Mouse (Mus musculus) heart, adult 11 months (tissue): Measurements from ENCODE around the gene Ttc25.
"Not testable (repeated sequence)": the region's sequence is repeated elsewhere in the genome, so short reads cannot be mapped to it uniquely, and the experiment has no call there.

Experiments
- DNase-seq: peaks from one replicate; pipeline ENCODE4 v3.0.0; 2022

Ttc25 gene

GRCm38 (mm10) chr11:100533871-100534270, 11.5 kb upstream of the Ttc25 start:
- no peak for DNase-seq

GRCm38 (mm10) chr11:100534411-100534810, 11.0 kb upstream of the Ttc25 start:
- peak; percentile 85 for DNase-seq

- not testable (repeated sequence) for DNase-seq
These were observed 10.6 kb upstream of the Ttc25 start for GRCm38 (mm10) chr11:100534821-100535220.

DNA sequence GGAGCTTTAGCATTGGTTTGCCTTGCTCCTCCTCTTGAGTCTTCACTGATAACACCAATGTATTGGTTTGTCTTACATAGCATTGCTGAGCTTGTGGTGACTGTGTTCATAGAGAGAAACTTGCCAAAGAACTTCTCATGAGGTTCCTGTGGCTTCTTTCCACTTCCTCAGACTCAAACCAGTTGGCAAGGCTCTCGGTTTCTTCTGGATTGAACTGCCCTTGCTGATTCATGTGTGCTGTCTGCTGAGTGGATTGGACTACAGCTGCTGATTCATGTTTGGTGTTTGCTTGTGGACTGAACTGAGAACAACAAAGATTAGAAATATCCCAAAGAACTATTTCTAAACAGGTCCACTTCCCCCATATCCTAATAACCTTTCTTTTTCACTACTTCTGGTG, 9.4 kb upstream of the Ttc25 start:
- DNase-seq, result no peak

GRCm38 (mm10) chr11:100536466-100536865, 8.9 kb upstream of the Ttc25 start:
- DNase-seq, result no peak

DNA sequence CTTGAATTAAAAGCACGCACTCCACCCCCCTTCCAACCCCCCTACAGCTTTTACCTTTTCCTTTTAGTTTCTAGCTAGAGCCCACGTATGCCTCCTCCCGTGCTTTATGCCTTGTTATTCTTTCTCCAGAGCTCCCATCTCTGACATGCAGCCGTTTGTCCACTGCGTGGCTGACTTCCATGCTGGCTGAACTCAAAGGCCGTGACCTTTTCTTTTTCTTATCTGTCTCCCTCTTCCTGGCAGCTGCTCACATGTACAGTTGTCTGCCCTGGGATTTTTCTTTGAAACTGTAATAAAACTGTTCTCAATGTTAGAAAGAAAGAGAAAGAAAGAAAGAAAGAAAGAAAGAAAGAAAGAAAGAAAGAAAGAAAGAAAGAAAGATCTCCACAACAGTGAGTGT, 4.4 kb upstream of the Ttc25 start:
- no peak for DNase-seq

DNA sequence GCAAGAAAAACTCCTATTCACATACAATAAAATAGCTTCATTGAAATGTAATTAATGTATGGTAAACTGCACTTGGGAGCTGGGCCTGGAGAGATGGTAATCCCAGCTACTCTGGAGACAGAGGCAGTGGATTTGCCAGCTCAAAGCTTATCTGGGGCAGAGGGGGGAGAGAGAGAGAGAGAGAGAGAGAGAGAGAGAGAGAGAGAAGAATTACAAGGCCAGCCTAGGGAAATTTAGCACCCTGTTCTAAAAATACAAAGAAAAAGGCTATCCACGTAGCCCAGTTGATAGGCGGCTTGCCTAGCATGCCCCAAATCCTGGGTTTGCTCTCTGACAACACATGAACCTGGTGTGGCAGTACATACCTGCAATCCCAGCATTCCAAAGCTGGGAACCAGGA, 3.8 kb upstream of the Ttc25 start:
- no peak for DNase-seq

- no peak for DNase-seq
These were observed 309 bp downstream of the Ttc25 start for GRCm38 (mm10) chr11:100545746-100546085.

- DNase-seq, result no peak
These were observed 1.5 kb downstream of the Ttc25 start for GRCm38 (mm10) chr11:100546955-100547354.

- no peak for DNase-seq
These were observed 2.7 kb downstream of the Ttc25 start for GRCm38 (mm10) chr11:100548141-100548540.

GRCm38 (mm10) chr11:100549466-100549865, 4.1 kb downstream of the Ttc25 start:
- no peak for DNase-seq

DNA sequence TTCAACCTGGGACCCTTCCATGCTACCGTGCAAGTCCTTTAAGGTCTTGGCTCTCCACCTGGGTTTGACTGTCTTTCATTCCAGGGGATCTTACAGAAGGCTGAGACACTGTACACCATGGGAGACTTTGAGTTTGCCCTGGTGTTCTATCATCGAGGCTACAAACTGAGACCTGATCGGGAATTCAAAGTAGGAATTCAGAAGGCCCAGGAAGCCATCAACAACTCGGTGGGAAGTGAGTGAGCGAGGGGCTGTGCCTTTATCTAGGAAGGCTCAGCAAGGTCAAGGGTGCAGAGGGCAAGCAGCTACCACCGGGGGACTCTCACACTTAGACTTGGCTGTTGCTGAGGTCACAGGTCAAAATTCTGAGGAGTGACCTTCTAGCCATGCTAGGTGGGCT, 4.7 kb downstream of the Ttc25 start:
- DNase-seq, result no peak

- DNase-seq, result no peak
These were observed 7.4 kb downstream of the Ttc25 start for GRCm38 (mm10) chr11:100552842-100553241.

GRCm38 (mm10) chr11:100555583-100555982, 10.2 kb downstream of the Ttc25 start:
- DNase-seq, result peak; percentile 96

DNA sequence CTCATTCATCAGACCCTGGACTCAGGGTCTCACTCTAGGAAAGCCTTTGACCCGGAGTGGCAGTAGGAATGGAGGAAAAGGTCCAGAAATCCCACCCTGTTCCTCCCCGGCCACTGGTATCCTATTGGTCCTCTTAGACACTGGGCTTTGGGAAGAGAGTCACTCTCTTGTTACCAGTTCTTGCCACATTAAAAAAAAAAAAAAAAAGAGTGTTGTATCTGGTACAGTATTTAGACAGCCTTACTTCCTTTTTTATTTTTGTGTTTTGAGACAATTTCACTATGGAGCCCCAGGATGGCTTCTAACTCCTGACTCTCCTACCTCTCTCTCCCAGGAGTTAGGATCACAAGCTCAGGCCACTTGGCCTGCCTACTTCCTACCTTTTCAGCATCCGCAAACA, 12.2 kb downstream of the Ttc25 start:
- DNase-seq, result no peak

GRCm38 (mm10) chr11:100559476-100559875, 14.1 kb downstream of the Ttc25 start:
- no peak for DNase-seq

- DNase-seq, result no peak
These were observed 16.3 kb downstream of the Ttc25 start for GRCm38 (mm10) chr11:100561748-100562147.

DNA sequence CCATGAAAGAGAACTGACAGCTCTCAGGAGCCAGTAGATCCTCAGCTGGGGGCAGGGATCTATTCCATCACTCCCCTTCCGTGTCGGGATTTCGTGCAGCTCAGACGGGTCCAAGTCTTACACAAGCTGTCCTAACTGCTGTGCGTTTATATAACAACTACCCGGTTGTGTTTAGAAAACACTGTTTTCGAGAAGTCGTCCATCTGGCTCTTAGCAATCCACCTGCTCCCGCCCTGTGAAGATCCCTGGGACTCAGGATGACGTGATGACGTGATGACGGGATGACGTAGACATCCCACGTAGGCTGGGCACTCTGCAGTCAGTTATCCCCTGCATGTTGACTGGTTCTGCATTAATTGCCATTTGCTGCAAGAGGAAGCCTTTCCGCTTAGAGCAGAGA, 18.9 kb downstream of the Ttc25 start:
- DNase-seq, result no peak

DNA sequence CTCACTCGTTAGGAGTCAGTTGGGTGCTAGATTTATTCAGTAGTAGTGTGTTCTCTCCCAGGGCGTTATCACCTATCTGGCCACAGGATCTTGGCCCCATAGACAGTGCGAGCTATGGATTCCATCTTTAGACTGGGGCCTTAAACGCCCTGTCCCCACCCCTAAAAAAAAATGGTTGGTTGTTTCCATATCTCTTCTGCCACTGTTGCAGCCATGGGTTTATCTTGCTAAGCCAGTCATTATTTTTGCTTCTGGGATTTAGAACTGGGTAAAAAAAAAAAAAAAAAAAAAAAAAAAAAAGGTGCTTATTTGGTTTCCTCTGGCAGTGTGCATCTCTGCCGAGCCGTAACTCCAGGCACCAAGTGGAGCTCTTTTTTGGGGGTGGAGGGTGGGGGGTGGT, 19.3 kb downstream of the Ttc25 start:
- no peak for DNase-seq

DNA sequence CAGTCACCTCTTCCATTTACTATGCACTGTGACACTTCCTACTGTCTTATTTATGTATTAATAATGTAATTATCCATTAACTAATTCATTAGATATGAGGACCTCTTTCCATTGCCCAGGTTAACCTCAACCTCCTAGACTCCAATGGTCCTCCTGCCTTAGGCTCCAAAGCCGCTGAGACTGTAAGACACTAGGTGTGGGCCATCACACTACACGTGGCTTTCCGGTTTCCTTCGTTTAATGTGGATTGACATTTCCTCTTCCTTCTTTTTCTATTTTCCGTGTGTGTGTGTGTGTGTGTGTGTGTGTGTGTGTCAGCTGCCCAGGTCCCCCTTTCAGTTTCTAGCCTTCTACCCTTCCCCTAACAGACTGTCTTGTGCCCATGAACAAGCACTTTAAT, 21.8 kb downstream of the Ttc25 start:
- no peak for DNase-seq

GRCm38 (mm10) chr11:100567815-100568245, 22.4 kb downstream of the Ttc25 start:
- no peak for DNase-seq

GRCm38 (mm10) chr11:100568692-100569091, 23.3 kb downstream of the Ttc25 start:
- DNase-seq, result no peak

GRCm38 (mm10) chr11:100569789-100570188, 24.4 kb downstream of the Ttc25 start:
- peak; percentile 86 for DNase-seq

GRCm38 (mm10) chr11:100570430-100571201, 25.2 kb downstream of the Ttc25 start:
- DNase-seq, result peak; percentile 96

GRCm38 (mm10) chr11:100571202-100571567, 25.8 kb downstream of the Ttc25 start:
- DNase-seq, result peak; percentile 97
